Mouse (Mus musculus): Measurements from ENCODE around the gene Ube2i. TPM values are rescaled to one million over a fixed set of nuclear protein-coding genes. Genes with fewer than 3 reads are reported as not detected.
"Not testable (repeated sequence)": the region's sequence is repeated elsewhere in the genome, so short reads cannot be mapped to it uniquely, and the experiment has no call there.

The Ube2i gene
- polyA plus RNA-seq, 1 experiment = 187 TPM

GRCm38 (mm10) chr17:25227991-25228390 is 46.4 kb downstream of the Ube2i start:
- Histone ChIP-seq H3K27ac (ENCODE audit: control insufficient read depth, insufficient read depth, low read depth, low read length, poor library complexity) (peak overlapping the region; percentile 66; the same call in 1 of the 2 replicates), H3K4me3 (replicated peaks; ENCODE audit: control insufficient read depth, low read depth, low read length) (no peak overlapping the region), H3K4me1 (ENCODE audit: control insufficient read depth, insufficient read depth, low read length) (peaks cover 13% of the 10 kb centered on the region)
- 68% methylated on average over 5 of the region's 5 CpGs for WGBS
- TF ChIP-seq POLR2A (IDR thresholded peaks at IDR 0.05; ENCODE audit: borderline replicate concordance, control insufficient read depth, low read depth, low read length) (no peak), CTCF (IDR thresholded peaks at IDR 0.05; ENCODE audit: control insufficient read depth, insufficient read depth, low read length) (no peak)

- Histone ChIP-seq H3K4me3 (replicated peaks; ENCODE audit: control insufficient read depth, low read depth, low read length) (no peak overlapping the region), H3K4me1 (ENCODE audit: control insufficient read depth, insufficient read depth, low read length) (peaks cover 13% of the 10 kb centered on the region), H3K27ac (ENCODE audit: control insufficient read depth, insufficient read depth, low read depth, low read length, poor library complexity) (peak overlapping the region; percentile 9; the same call in 1 of the 2 replicates)
- no peak for TF ChIP-seq POLR2A (IDR thresholded peaks at IDR 0.05; ENCODE audit: borderline replicate concordance, control insufficient read depth, low read depth, low read length)
- TF ChIP-seq CTCF (IDR thresholded peaks at IDR 0.05; ENCODE audit: control insufficient read depth, insufficient read depth, low read length) = no peak
- 77% methylated on average over 4 of the region's 4 CpGs for WGBS
Observed at GRCm38 (mm10) chr17:25225659-25226058, 48.8 kb downstream of the Ube2i start.

- 42% methylated on average over 7 of the region's 7 CpGs for WGBS
- Histone ChIP-seq H3K4me1 (ENCODE audit: control insufficient read depth, insufficient read depth, low read length) (peaks cover 11% of the 10 kb centered on the region), H3K27ac (ENCODE audit: control insufficient read depth, insufficient read depth, low read depth, low read length, poor library complexity) (peak overlapping the region; percentile 81), H3K4me3 (replicated peaks; ENCODE audit: control insufficient read depth, low read depth, low read length) (no peak overlapping the region)
- no peak for TF ChIP-seq CTCF (IDR thresholded peaks at IDR 0.05; ENCODE audit: control insufficient read depth, insufficient read depth, low read length)
- TF ChIP-seq POLR2A (IDR thresholded peaks at IDR 0.05; ENCODE audit: borderline replicate concordance, control insufficient read depth, low read depth, low read length) = no peak
Observed at GRCm38 (mm10) chr17:25224586-25225222, 49.7 kb downstream of the Ube2i start.

GRCm38 (mm10) chr17:25222951-25223601 is 51.3 kb downstream of the Ube2i start:
- H3K4me1 ChIP-seq (ENCODE audit: control insufficient read depth, insufficient read depth, low read length) = peaks cover 8% of the 10 kb centered on the region
- peak overlapping the region; percentile 70 for H3K4me3 ChIP-seq (replicated peaks; ENCODE audit: control insufficient read depth, low read depth, low read length)
- TF ChIP-seq CTCF (IDR thresholded peaks at IDR 0.05; ENCODE audit: control insufficient read depth, insufficient read depth, low read length) (no peak), POLR2A (IDR thresholded peaks at IDR 0.05; ENCODE audit: borderline replicate concordance, control insufficient read depth, low read depth, low read length) (no peak)
- 7% methylated on average over 6 of the region's 6 CpGs for WGBS
- H3K27ac ChIP-seq (ENCODE audit: control insufficient read depth, insufficient read depth, low read depth, low read length, poor library complexity) = peak overlapping the region; percentile 81

- Histone ChIP-seq H3K27ac (ENCODE audit: control insufficient read depth, insufficient read depth, low read depth, low read length, poor library complexity) (peak overlapping the region; percentile 81), H3K4me3 (replicated peaks; ENCODE audit: control insufficient read depth, low read depth, low read length) (peak overlapping the region; percentile 70)
- not testable (repeated sequence) for H3K4me1 ChIP-seq (ENCODE audit: control insufficient read depth, insufficient read depth, low read length)
Observed at GRCm38 (mm10) chr17:25222504-25222940, 51.9 kb downstream of the Ube2i start.

GRCm38 (mm10) chr17:25221821-25222503 is 52.5 kb downstream of the Ube2i start:
- Histone ChIP-seq H3K4me1 (ENCODE audit: control insufficient read depth, insufficient read depth, low read length) (peaks cover 6% of the 10 kb centered on the region), H3K27ac (ENCODE audit: control insufficient read depth, insufficient read depth, low read depth, low read length, poor library complexity) (peak overlapping the region; percentile 67), H3K4me3 (replicated peaks; ENCODE audit: control insufficient read depth, low read depth, low read length) (peak overlapping the region; percentile 50)
- TF ChIP-seq CTCF (IDR thresholded peaks at IDR 0.05; ENCODE audit: control insufficient read depth, insufficient read depth, low read length) (no peak), POLR2A (IDR thresholded peaks at IDR 0.05; ENCODE audit: borderline replicate concordance, control insufficient read depth, low read depth, low read length) (no peak; the same call in 1 of the 2 replicates)
- WGBS = 1% methylated on average over 27 of the region's 30 CpGs

More at GRCm38 (mm10) chr17:25222504-25222940, 51.9 kb downstream of the Ube2i start:
- 3% methylated on average over 16 of the region's 28 CpGs for WGBS

GRCm38 (mm10) chr17:25220746-25221145 is 53.7 kb downstream of the Ube2i start:
- no peak overlapping the region for H3K27ac ChIP-seq (ENCODE audit: control insufficient read depth, insufficient read depth, low read depth, low read length, poor library complexity)
- TF ChIP-seq POLR2A (IDR thresholded peaks at IDR 0.05; ENCODE audit: borderline replicate concordance, control insufficient read depth, low read depth, low read length) (no peak), CTCF (IDR thresholded peaks at IDR 0.05; ENCODE audit: control insufficient read depth, insufficient read depth, low read length) (no peak)
- no peak overlapping the region for H3K4me3 ChIP-seq (replicated peaks; ENCODE audit: control insufficient read depth, low read depth, low read length)
- H3K4me1 ChIP-seq (ENCODE audit: control insufficient read depth, insufficient read depth, low read length) = peaks cover 6% of the 10 kb centered on the region
- WGBS = 84% methylated on average over 1 of the region's 1 CpGs

Measured in bone marrow, adult 2 months (tissue).